Mouse (Mus musculus) R1 (cell line): ENCODE results near the gene Tgm4.

Experiments used
- DNase-seq: peaks from one replicate; pipeline ENCODE4 v3.0.0-alpha.2; 2018; ENCODE audit warnings: low read depth, low spot score

The Tgm4 gene

GRCm38 (mm10) chr9:123104362-123104761, 69.8 kb downstream of the Tgm4 start:
- DNase-seq = no peak

DNA sequence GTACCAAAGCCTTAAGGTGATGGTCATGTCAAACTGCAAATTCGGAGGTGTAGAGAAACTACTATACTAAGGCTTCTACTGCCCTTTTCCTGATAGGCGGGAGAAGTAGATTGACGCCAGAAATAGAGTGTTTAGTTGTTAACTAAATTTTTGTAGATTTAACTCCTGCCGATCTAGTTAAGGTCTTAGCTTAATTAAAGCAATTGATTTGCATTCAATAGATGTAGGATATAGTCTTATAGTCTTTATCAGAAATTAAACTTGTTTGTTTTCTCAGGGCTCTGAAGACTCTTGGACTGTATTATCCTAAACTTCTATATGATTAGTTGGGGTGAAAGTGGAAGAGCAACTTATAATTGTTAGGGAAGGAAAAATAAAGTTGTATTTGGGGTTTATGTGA, 72.7 kb downstream of the Tgm4 start:
- peak; percentile 49 for DNase-seq

GRCm38 (mm10) chr9:123109188-123109587, 74.7 kb downstream of the Tgm4 start:
- no peak for DNase-seq

GRCm38 (mm10) chr9:123111751-123112221, 77.3 kb downstream of the Tgm4 start:
- DNase-seq = peak; percentile 30

DNA sequence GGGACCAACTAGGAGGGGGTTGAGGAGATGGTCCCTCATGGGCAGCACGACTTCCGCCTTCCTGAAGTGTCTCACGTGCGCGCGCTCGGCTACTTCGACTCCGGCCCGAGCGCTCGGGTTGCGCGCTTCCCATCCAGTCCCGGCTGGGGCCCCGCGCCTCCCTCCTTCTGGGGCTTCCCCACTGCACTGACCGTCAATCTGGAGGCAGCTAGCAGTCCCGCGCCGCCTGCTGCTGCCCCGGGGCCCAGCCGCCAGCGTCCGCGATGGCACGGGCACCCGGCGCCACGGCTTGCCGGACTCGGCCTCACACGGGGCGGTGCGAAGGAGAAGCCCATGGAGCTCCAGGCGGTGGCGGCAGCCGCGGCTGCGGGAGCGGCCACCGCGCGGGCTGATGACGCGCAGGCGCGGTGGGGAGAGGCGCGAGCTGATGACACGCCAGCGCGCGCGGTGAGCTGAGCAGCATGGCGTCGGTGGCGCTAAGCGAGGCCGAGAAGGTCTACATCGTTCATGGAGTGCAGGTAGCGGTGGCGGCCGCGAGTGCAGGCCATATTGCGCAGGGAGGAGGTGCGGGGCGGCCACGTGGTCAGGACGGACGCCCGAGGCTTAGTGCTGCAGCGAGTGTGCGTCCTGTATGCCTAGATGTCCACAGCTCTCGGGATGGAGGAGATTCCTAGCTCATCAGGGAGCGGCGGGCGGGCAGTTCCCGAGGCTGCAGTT, 78.4 kb downstream of the Tgm4 start, which contains the start of the genes Zdhhc3 and Exosc7:
Gene Zdhhc3 (minus strand): TSS at position 401 of the 717 bp plus-strand sequence.
Gene Exosc7 (plus strand): TSS at position 411 of the 717 bp plus-strand sequence.
- peak; percentile 89 for DNase-seq

- peak; percentile 17 for DNase-seq
Measured at GRCm38 (mm10) chr9:123113931-123114330, 79.4 kb downstream of the Tgm4 start.

GRCm38 (mm10) chr9:123115566-123115965, 81.0 kb downstream of the Tgm4 start:
- DNase-seq = no peak
